Mouse (Mus musculus): Measurements from ENCODE around the gene Kif26b.

Kif26b gene

GRCm38 (mm10) chr1:178542415-178542814, 13.5 kb downstream of the Kif26b start:
- no peak for DNase-seq

DNA sequence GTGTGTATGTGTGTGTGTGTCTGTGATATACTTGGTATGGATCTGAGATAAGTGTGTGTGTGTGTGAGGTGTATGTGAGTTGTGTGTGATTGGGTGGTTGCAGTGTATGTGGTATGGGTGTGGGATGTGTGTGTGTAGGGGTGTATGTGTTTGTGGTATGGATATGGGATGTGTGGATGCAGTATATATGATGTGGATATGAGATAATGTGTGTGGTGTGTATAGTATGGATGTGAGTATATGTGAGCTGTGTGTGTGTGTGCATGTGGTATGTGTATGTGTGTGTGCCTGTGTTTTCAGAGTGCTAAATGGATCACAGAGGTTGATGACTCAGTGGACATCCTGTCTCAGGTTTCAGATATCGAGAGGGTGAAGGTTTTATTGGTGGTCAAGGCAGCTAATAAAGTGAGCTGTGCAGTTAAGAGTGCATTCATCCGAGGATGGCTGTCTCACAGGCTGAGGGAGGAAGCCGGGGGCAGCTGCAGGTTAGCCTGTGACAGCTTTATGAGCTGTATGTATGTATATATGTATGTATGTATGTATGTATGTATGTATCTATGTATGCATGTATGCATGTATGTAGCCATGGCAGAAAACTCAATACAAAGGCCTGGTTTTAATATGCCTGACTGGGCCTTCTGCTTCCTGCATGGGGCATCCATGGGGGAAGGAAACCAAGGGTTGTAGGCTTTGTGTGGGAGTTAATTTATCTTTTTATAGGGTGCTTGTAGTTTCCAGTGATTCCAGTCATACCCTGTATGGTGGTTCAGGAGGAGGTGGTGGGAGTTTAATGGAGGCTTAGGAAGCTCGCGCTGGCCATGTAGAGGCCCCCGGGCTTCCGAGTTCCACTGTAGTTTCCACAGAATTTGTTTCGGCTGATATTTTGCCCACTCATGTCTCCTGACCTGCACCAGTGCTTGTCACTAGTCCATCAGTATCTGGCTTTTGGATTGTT, 14.3 kb downstream of the Kif26b start:
- DNase-seq: no peak

DNA sequence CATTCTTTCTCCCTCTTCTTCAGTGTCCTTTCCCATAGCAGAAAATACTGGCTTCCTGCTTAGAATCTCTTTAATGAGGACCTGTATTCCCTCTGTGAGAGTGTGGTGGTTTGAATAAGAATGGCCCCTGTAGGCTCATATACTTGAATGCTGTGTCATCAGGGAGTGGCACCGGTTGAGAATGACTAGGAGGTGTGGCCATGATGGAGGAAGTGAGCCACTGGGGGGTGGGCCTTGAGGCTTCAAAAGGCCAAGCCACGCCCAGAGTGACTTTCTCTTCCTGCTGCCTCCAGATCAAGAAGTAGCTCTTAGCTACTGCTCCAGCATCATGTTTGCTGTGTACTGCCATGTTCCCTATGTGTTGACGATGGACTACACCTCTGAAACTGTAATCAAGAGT, 15.7 kb downstream of the Kif26b start:
- no peak for DNase-seq

GRCm38 (mm10) chr1:178549576-178549975, 20.7 kb downstream of the Kif26b start:
- peak; percentile 64 for DNase-seq

- DNase-seq: no peak
Measured at GRCm38 (mm10) chr1:178550477-178551047, 21.6 kb downstream of the Kif26b start.

GRCm38 (mm10) chr1:178552278-178552897, 23.5 kb downstream of the Kif26b start:
- no peak for DNase-seq

DNA sequence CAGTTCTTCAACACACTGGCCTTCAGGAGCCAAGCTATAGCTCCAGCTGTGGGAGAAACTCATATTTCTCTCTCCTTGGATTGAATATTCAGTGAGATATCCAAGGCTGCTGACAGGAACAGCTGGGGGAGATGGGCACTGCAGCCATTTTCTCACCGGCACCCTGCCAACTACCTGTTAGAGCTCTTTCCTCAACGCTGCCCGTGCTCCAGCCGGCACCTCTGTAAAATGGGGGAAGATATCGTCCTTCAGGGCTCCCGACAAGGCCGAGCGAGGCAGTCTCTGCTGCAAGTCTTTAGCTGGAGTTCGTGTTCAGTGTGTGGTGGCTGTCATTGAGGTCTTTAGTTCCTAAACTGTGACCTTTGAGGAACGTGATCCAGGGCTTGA, 24.0 kb downstream of the Kif26b start:
- no peak for DNase-seq

DNA sequence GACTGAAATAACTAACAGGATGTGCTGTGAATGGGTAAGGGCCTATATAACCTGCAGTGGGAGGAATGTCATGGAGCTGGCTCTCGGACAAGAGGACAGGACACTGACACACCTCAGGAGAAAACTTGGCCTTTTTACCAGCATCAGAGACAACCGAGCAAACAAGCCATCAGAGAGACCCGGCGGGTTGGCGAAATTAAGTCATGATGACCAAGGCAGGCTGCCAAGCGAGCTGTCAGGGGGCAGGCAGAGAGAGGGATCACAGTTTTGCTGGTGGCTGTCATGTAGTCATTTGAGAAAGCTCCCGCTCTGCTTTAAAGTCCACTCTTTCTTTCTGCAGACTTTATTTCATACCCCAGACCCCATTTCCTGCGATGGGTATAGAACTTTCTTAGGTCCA, 27.3 kb downstream of the Kif26b start:
- peak; percentile 48 for DNase-seq

GRCm38 (mm10) chr1:178560043-178560442, 31.1 kb downstream of the Kif26b start:
- no peak for DNase-seq

- DNase-seq: peak; percentile 73
Measured at GRCm38 (mm10) chr1:178563834-178564233, 34.9 kb downstream of the Kif26b start.

DNA sequence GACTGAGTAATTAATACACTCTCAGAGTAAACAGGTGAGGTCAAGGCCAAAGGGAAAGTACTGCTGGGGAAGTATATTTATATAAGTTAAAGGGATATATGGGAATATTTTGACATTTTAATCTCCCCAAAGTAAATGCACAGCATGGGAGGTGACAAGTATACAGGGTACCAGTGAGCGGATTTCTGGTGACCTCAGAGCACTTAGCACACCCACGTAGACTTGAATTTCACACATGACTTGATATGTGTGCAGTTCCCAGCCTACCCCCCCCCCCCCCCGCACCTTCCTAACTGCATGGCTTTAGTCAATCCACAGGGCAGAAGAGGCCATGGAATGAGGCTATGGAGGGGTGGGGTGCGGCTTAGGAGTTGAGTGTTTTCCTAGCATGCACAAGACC, 35.9 kb downstream of the Kif26b start:
- no peak for DNase-seq

DNA sequence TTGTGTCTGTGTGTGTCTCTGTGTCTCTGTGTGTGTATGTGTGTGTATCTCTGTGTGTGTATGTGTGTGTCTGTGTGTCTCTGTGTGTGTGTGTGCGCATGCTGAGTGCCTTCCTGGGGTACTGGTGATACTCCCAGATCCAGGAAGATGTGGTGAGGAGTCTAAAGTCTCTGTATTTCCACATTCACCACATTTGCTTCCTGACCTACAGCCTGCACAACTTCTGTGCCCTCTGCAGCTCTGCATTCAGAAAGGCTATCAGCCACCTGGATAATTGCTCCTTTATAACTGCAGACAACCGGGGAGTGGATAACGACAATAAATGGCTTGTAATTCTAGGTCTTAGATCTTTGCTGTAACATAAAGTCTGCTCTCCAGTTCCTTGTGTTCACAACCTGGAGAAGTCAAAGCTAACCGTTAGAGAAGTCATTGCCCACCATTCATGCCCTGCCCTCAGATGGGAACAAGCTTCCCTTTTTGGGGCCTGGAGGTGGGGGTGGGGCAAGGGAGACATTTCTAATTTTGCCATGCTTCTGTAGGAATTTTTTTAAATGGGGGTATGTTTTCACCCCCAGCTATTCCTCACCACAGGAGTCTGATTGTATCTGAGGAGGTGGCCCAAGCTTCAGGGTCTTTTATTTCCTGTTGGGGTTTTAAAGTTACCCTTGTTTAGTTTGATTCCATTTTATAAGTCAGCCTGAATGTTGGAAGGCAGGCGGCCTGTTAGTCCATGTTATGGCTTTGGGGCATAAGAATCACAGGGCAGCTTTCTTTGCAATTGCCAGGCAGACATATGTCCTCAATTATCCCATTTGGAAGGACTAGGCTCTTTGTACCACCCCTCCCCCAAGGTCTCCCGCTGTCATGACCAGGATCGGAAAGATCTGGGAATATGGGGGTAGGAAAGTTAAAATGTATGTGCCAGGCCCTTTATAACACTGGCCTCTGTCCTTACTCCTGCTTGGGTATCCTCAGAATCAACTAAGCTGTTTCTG, 39.9 kb downstream of the Kif26b start:
- DNase-seq: no peak

DNA sequence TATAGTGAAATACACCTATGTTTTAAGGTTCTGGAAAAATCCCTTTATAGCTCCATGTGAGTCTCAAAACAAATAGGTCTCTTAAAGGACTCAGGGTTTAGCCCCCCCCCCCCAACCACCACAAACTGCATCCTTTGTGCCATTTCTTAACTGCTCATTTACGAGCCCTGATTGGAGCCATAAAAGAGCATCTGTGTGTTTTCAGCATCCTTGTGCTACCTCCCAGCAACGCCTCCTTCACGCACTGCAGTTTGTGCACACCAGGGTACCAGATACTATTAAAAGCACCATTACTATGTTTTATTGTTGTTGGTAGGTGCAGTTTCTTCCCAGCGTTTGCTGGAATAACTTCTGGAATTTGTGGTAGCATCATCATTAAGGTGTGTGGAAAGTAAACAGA, 42.1 kb downstream of the Kif26b start:
- DNase-seq: no peak

DNA sequence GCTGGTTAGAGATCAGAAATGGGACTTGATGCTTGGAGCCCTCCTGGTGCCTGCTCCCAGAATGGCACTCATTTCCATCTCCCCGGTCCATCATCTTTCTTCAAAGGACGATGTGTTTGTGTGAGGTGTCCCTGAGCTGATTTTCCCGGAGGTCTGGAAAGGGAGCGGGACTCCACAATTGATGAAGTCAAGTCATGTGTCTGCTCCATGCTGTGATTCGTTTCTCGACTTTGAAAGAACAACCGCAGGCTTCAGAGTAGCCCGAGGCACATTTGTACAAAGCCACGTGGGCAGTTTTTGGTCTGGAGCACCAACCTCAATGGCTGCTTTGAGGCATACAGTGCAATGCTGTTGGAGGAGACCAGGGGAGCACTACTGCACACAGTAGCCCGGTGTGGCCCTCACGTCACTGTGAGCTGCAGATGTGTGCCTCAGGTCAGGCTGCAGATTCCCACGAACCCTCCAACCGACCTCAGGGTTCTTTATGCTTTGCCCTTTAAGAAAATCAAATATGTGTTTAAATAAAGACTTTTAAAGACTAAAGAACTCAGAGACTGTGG, 43.0 kb downstream of the Kif26b start:
- no peak for DNase-seq

DNA sequence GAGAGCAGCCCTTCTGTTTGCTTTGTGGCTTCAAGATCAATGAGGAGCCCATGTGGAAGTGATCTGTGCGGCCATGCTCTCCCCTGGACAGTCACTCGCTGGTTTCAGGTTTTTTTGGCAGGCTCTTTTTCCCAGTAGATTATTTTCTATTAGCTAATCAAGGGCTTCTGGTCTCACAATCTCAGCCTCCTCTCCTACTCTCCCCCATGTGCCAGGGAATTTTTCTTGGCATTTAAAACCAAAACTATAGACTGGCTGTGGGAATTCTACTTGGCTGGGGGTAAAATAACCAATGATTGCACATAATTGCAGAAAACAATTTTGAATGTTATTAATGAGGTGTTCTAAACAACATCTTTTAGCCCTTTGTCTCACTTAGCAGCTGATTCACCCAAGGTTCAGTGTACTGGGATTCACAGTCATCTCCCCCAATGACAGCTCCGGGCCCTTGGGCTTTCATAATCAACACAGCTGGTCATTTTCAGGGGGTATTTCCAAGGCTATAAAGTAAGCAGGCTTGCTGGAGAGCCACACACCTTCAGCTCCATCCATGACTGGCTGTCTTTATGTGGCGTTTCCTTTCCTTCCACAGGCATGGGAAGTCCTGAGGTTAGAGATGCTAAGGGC, 44.6 kb downstream of the Kif26b start:
- DNase-seq: no peak

GRCm38 (mm10) chr1:178575706-178576105, 46.8 kb downstream of the Kif26b start:
- no peak for DNase-seq

GRCm38 (mm10) chr1:178576926-178577325, 48.0 kb downstream of the Kif26b start:
- no peak for DNase-seq

- DNase-seq: no peak
Measured at GRCm38 (mm10) chr1:178585366-178586020, 56.6 kb downstream of the Kif26b start.

DNA sequence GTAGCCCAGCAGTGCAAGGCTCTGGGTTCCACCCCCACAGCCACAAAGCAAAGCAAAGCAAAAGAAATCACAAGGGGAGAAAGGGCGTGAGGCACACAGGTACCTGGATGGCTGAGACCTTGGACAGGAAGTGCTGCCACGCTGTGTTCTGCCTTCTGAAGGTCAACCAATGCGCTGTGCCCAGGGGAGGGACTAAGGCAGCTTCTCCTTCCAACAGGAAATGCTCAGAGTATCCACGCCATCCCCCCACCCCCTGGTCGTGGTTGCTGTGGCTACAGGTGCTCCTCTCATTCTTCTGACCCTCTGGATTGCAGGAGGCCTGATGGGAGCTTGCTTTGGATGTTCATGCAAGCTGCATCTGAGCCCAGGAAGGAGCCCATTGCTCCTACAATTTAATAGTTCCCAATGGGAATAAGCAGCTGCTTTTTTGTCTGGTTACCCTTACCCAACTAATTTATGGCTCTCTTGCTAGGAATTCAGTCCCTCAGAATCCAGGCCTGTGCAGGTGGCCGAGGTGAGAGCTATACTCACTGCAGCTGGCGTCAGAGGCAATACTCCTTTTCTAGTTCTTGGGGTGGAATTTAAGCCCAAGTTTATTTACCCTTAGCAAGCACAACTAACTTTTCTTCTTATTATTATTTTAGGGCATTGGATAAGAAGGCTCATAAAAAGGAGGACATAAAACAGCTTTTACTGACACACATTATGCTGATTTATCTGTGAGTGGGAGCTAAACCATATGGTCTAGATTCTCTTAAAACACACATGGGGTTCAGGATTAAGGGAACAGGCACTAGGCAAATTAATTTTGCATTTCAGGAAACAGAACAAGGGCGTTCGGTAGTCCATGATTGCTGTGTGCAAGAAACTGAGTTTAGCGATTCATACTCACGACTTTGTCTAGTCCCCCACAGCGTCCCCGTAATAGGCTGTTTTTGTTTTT, 61.6 kb downstream of the Kif26b start:
- no peak for DNase-seq

DNA sequence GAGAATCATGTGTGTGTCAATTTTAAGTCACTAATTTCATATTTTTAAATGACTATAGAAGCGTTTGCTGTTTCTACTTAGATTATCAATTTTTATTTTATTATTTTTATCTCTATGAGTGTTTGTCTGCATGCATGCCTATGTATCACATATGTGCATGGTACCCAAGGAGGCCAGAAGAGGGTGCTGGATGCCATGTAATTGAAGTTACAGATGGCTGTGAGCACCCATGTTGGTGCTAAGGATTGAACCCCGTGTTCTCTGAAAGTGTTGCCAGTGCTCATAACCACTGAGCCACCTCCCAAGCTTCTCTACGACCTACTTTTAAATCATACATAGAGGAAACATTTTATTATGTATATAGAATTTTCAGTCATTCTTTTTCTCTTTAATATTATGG, 68.2 kb downstream of the Kif26b start:
- DNase-seq: no peak

All from cerebellum, adult 9-11 months (tissue).